Mouse (Mus musculus) cerebellum, postnatal 36 days (tissue): Measurements from ENCODE around the gene Ctnnd2.
A peak's percentile ranks its signal among the peaks of the same experiment; 100 is the strongest.

ENCODE experiments used
- DNase-seq, 2 experiments: peaks; one replicate each; pipeline ENCODE4 v3.0.0; 2021 to 2022; ENCODE audit warnings: mixed read lengths in 2 of 2

Gene Ctnnd2

DNA sequence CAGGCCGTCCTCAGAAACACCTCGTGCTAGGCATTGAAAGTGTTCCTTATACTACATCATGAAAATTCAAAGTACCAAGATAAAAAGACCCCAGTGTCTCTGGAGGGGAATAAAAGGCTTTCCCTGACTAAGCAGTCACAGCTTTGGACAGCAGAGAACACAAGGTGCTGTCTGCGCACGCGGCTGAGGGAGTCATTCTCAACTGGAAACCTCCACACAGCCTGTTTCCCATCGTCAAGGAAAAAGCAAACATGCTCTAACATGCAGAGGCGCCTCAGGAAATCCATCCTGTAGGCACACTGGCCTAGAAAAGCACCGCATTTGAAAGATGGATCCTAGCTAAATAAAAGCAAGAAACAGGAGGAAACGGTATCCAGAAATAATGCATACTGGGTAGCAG lies 483.0 kb downstream of the Ctnnd2 start:
- DNase-seq: no peak

- no peak for DNase-seq
These were observed 485.2 kb downstream of the Ctnnd2 start for GRCm38 (mm10) chr15:30657588-30657987.

GRCm38 (mm10) chr15:30660539-30661149 lies 488.3 kb downstream of the Ctnnd2 start:
- DNase-seq: no peak

- DNase-seq: peak in 1 of 2 experiments; percentile 25
These were observed 489.5 kb downstream of the Ctnnd2 start for GRCm38 (mm10) chr15:30661689-30662422.

DNA sequence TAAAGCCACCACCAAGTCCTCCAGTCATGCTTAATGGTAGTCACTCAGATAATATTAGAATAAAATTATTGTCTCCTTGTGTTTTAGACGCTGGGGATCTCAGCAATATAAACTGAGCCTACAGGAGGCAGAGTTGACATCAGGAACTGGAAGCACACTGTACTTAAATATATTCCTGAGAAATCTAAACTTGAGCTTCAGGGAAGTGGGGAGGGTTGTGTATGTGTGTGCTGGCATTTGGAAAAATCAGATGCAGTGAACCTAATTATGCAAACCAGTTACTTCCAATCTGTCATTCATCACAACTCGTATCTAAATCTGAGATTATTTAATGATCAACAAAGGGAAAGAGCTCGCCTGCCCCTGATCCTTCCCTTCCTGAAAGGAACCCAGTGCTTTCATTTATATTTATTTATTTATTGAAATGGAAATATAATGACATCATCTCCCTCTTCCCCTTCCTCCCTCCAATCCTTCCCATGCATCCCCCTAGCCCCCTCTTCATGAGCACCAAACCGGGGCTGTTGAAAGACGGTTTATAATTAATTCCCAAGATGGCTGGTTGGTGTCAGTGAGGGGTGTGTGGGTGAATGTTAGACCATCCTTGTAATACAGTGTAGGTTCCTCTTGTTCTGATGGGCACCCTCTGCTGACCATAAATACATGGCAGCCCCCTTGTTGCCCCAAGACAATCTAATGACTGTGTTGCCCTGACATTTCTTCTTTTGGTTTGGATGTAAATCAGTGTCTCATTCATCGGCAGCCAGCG lies 495.6 kb downstream of the Ctnnd2 start:
- DNase-seq: no peak

DNA sequence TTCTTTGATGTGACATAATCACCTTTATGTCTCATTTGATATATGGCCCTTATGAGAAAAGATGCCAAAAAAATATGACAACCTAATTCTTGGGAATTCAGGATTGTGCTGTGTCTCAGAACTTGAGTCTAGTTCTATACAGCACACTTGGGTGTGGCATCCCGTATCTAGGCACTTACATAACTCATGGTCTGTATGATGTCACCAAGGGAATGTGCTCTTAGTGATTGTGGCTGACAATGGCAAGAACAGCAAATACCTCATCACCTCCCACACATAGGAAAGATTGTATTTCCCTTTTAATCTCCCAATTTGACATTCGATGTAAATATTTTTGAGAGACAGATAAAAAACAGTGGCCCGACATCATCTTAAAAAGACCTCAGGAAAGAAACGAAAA lies 509.5 kb downstream of the Ctnnd2 start:
- DNase-seq: no peak

DNA sequence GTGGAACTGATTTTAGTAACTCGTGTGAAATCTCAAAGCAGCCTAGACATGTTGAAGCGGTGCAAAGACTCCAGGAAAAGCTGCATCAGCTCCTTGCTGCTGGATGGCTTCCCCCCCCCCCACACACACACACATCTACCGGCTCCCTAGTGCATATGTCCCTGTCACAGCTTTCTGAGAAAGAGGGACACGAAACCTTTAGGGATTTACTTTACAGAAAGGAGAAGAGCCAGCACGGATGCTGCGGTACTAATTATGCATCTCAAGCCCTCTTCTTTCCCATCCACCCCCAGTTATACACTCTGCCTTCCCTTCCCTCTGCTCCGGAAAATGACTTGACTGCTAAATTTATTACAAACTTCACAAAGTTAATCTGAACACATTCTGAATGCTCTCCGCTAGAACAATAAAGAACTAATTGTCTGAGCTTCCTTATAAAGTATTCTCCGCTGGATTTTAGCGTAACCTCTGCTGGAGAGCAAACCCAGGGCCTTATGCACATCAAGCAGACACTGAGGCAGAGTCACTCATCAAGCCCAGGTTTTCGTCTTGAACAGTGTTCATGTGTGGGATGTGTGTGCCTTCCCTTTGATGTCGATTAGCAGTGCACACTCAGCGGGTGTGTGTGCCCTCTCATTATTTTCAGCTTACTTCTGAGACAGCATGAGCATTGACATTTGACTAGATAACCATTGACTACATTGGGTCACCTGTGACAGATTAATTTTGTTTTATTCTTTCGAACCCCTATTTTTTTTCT lies 510.1 kb downstream of the Ctnnd2 start:
- DNase-seq: no peak

DNA sequence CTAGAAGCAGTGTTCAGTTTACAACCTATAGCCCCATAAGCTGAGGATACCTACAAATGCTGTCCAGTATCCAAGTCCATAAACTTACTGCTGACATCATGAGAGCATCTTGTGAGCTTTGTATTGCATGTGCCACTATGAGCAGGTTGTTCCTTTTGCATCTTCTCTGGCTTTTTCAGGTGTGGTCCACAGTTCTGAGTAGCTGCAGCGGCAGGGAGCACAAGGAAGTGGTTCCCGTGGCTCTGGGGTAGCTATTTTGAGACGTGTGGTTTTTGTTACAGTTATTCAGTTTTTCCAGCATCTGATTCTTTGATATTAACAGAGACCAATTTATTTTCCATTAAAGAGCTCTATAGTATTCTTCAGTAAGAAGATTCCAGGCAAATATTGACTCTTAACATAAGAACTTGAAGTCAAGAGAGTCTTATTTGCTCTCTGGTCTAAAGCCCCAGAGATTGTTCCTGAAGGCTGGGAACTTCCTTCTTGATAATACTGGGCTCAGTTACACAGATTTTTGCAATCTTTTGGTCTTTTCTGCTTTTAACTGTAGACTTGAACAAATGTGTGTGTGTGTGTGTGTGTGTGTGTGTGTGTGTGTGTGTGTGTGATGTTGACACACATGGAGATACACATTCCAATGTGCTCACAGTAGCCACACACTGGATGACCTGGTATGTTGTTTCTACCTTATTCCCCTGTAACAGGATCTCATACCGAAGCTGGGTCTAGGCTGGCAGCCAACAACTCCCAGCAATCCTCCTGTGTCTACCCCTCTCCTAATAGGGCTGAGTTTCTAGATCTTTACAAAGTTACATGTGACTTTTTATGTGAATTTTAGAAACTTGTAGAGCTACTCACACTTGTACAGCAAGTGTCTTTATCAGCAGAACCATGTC lies 514.1 kb downstream of the Ctnnd2 start:
- DNase-seq: no peak

DNA sequence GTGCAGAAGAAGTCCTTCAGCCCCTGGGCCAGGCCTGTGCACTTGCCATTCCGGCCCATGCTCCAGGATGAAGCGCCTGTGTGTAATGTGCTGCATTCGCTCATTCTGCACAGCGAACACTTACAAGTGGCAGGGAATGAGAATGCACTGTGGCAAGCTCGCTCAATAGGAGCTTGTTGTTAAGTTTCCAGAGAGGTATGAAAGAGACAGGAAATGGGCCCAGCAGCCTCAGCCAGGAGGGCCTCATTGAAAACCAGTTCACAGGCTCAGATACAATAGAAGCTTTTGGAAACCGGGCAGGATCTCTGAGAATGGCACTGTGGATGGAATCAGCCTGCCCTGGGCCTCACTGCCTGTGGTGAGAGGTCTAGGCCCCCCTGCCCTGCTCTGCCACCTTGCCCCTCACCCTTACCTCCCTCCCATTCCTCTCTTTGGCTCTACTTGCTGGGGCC lies 521.4 kb downstream of the Ctnnd2 start:
- peak in 1 of 2 experiments; percentile 13 for DNase-seq

GRCm38 (mm10) chr15:30694286-30694685 lies 521.9 kb downstream of the Ctnnd2 start:
- DNase-seq: no peak

DNA sequence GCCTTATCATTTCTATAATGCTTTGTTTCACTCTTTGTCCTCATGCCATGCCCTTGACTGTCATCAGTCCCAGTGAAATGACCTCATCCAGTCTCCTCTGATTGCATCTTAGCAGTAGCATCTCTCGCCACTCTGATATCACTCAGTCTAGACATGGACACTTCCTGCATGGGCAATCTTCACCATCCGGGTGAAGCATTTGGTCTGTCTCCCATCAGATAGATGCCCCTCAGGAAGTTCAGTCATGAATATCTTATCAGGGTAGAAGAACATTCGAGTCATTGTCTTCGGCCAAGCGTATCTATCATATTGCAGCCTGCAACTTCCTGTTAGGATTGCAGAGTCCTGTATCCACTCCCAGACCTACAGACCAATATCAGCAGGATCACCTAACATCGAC lies 523.5 kb downstream of the Ctnnd2 start:
- no peak for DNase-seq

DNA sequence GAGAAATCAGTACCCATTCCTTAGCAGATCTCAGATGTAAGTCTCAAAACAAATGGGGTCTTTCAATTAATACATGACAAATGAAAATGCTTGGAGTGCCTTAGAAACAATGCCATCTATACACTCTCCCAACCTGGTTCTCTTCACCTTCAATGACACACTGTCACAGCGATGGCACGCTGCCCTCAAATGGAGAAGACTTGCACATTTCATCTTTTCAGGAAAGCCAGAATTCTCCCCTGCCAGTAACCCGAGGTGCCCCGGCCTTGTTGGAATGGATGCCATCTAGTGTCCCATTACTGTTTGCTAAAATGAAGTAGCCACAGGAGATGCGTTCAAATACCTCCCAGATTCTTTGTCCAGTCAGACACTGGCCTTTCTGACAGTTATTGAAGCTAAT lies 525.0 kb downstream of the Ctnnd2 start:
- DNase-seq: peak; percentile 42 to 44

DNA sequence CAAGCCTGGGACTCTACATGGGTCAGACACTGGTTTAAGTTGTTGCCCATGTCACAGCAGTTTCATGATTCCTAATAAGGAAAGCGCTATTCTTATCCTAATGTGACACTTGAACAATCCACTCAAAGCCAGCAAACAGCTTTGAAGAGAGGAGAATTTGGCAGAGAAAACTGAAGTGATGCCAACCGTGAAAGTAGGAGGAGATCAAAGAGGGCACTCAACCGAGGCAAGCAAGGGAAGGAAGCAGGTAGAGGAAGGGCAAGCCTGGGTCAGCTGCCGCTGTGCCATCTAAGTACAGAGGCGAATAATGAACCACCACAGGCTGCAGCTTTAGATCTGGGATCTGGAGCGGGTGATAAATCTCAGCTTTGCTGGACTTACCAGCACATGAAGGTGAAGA lies 528.4 kb downstream of the Ctnnd2 start:
- no peak for DNase-seq

DNA sequence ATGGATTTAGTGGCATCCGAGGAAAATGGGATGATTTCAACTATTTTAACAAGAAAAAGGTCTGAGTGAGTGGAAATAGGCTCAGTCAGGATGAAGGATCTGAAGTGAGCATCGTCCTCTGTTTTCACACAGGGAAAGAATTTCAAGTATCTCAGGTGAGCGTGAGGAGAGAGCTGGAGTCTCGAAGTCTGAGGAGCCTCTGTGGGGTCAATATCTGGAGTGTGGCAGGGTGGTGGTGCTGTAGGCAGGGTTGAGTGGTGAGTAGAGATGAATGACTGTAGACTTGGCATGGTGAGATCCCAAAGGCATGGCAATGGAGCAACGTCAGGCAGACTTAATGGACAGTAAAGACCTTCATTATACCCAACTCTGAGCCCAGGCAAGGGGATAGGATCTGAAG lies 529.2 kb downstream of the Ctnnd2 start:
- no peak for DNase-seq

DNA sequence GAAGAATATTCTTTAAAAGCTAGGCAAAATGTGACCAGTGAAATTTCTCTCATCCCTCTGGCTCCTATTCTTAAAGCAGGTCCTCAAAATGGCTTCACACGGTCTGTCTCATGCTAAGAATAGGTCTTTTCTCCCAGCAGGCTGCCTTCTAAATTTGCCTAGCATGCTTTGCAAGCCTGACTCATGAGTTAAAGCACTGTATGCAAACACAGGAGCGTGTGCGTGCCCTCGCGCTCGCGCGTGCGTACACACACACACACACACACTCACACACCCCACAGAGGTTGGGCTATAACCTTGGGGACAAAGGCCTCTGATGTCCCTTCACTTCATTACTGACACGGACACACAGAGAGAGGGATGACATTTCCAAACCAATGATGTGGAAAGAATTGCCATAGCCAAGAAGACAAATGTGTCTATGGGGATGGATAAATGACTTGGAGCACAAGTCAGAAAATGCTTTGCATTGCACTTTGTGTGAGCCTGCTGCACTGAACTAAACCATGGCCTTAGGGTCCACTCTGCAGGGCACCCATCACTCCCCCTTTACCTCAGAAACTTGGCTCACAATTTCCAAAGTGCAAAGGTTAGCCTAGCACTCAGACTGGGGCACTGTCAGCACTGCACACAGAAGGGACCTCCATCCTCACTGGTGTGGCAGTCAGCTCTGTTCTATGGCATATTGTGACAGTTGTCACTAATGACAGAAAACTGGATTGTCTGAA lies 536.8 kb downstream of the Ctnnd2 start:
- peak; percentile 11 to 35 for DNase-seq

- no peak for DNase-seq
These were observed 537.3 kb downstream of the Ctnnd2 start for GRCm38 (mm10) chr15:30709754-30710105.

- no peak for DNase-seq
These were observed 542.4 kb downstream of the Ctnnd2 start for GRCm38 (mm10) chr15:30714823-30715222.

- peak; percentile 28 to 36 for DNase-seq
These were observed 546.4 kb downstream of the Ctnnd2 start for GRCm38 (mm10) chr15:30718811-30719210.

DNA sequence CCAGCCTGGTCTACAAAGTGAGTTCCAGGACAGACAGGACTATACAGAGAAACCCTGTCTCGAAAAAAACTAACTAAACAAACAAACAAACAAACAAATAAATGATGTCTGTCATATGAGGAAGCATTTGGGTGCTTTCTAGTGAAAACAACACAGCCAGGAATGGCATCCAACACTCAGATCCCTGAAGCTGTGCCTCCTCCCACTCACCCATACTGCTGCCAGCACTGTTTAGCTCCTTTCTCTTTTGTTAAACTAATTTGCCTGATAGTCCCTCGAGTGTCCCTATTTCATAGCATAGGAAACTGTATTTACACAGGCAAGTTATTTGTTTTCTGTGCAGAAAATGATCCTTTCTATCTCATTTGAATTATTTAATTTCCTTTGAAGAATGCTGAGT lies 546.8 kb downstream of the Ctnnd2 start:
- DNase-seq: no peak

GRCm38 (mm10) chr15:30721098-30721497 lies 548.7 kb downstream of the Ctnnd2 start:
- DNase-seq: no peak

- DNase-seq: no peak
These were observed 553.7 kb downstream of the Ctnnd2 start for GRCm38 (mm10) chr15:30726066-30726465.
